In genomic region chr17:66358026-66358978, GRCm38 (mm10) we compare ENCODE assay signal across 9 mouse cellular contexts.
DNase-seq lines count a peak whose midpoint lies in the region; ATAC-seq and TF ChIP-seq lines count a peak whose summit lies in the region.
"Had no signal": no experiment of that assay in that cellular context is flagged by ENCODE, and none has a peak within 500 bp of the region (broad histone marks: within the 10 kb centered on the region; RNA-seq: fewer than 3 reads in every experiment).

No protein-coding gene starts in this region.

- peaks cover 13% of the 10 kb centered on the region for H3K4me1 ChIP-seq in forebrain, embryonic 13.5 days
- H3K4me1 ChIP-seq in neural tube, embryonic 15.5 days: peaks cover 10% of the 10 kb centered on the region

- H3K4me3 ChIP-seq in left cerebral cortex, adult 2 months: no peak overlapping the region
- no peak overlapping the region for H3K4me3 ChIP-seq in forebrain, embryonic 13.5 days
- no peak overlapping the region for H3K4me3 ChIP-seq in neural tube, embryonic 15.5 days (replicated peaks)
- H3K4me3 ChIP-seq: heart, adult 2 months had no signal

- H3K9ac ChIP-seq in forebrain, embryonic 13.5 days: no peak overlapping the region
- no peak overlapping the region for H3K9ac ChIP-seq in neural tube, embryonic 15.5 days (replicated peaks)

- intact Hi-C loops in left cerebral cortex, adult 2 months (cut with DNase I): no loop called here

- peaks cover 35% of the 10 kb centered on the region for H3K36me3 ChIP-seq in forebrain, embryonic 13.5 days (ENCODE audit: poor library complexity, severe bottlenecking)
- peaks cover 17% of the 10 kb centered on the region for H3K36me3 ChIP-seq in neural tube, embryonic 15.5 days

- H3K9me3 ChIP-seq in forebrain, embryonic 13.5 days (replicated peaks): no peaks in the 10 kb centered on the region
- H3K9me3 ChIP-seq in neural tube, embryonic 15.5 days (replicated peaks): no peaks in the 10 kb centered on the region

- peak; percentile 85 for ATAC-seq in forebrain, embryonic 13.5 days
- ATAC-seq in neural tube, embryonic 15.5 days (ENCODE audit: low FRiP score): no peak

- H3K27me3 ChIP-seq in forebrain, embryonic 13.5 days: no peaks in the 10 kb centered on the region
- no peaks in the 10 kb centered on the region for H3K27me3 ChIP-seq in neural tube, embryonic 15.5 days (replicated peaks)

- peak in 1 of 2 experiments; percentile 36 for DNase-seq in left cerebral cortex, adult 2 months (ENCODE audit: extremely low spot score in 1 of 2, low spot score in 2 of 2)
- no peak for DNase-seq in left cerebral cortex, adult 11 months (ENCODE audit: low spot score)
- DNase-seq in ZHBTc4 (ENCODE audit: low read depth, low spot score): peak; percentile 38
- peak; percentile 73 for DNase-seq in lung, postnatal 25 days (ENCODE audit: low spot score)
- DNase-seq in kidney, adult 9 months: no peak
- no peak for DNase-seq in gastrocnemius, adult 8-10 months (ENCODE audit: low spot score in 2 of 2)

- H3K27ac ChIP-seq in left cerebral cortex, adult 2 months: peak overlapping the region; percentile 63
- peak overlapping the region; percentile 59; the same call in 1 of the 2 replicates for H3K27ac ChIP-seq in forebrain, embryonic 13.5 days
- no peak overlapping the region for H3K27ac ChIP-seq in neural tube, embryonic 15.5 days (replicated peaks)
- H3K27ac ChIP-seq: heart, adult 2 months had no signal

- 63% methylated on average over 27 of the region's 27 CpGs for WGBS in forebrain, embryonic 13.5 days
- WGBS in neural tube, embryonic 15.5 days: 80% methylated on average over 27 of the region's 27 CpGs

- TF ChIP-seq CTCF in left cerebral cortex, adult 2 months (IDR thresholded peaks at IDR 0.05): no peak

- no peak overlapping the region for H3K4me2 ChIP-seq in forebrain, embryonic 13.5 days
- no peak overlapping the region for H3K4me2 ChIP-seq in neural tube, embryonic 15.5 days

Comparison
In these comparisons a context has a peak if more than half of its experiments do, and no peak if none do; other contexts are left out.
1. DNase-seq: peak in ZHBTc4 (single experiment) and lung, postnatal 25 days (single experiment); none in left cerebral cortex, adult 11 months (single experiment), kidney, adult 9 months (single experiment) and gastrocnemius, adult 8-10 months (0 of 2).